Mouse (Mus musculus) embryonic stem cell, embryonic (primary cell): Measurements from ENCODE around the gene Fam172a.

ENCODE experiments used
- CTCF ChIA-PET, 4 experiments: fragments of 300-600 bp in 2 of 4; fragments of 350-600 bp in 2 of 4; sonication (Branson Sonifier 250); formaldehyde crosslinking; loops; one replicate each; lab custom pipeline; 2022; ENCODE audit warnings: inconsistent platforms in 2 of 4; lab: Charles Lee
- POLR2A ChIA-PET, 4 experiments: fragments of 300-600 bp in 2 of 4; fragments of 350-600 bp in 2 of 4; sonication (Branson Sonifier 250); formaldehyde crosslinking; loops; one replicate each; lab custom pipeline; 2022; ENCODE audit warnings: antibody characterized with exemption in 4 of 4, inconsistent platforms in 1 of 4; lab: Charles Lee

The Fam172a gene

GRCm38 (mm10) chr13:77922834-77923233 lies 221.0 kb downstream of the Fam172a start:
- CTCF ChIA-PET, result no interaction called here
- POLR2A ChIA-PET, result no interaction called here

GRCm38 (mm10) chr13:77957611-77958010 lies 255.8 kb downstream of the Fam172a start:
- ChIA-PET POLR2A (no interaction called here), CTCF (no interaction called here)

- CTCF ChIA-PET, result no interaction called here
- POLR2A ChIA-PET, result no interaction called here
These were observed 257.9 kb downstream of the Fam172a start for GRCm38 (mm10) chr13:77959493-77960272.

- ChIA-PET CTCF (no interaction called here), POLR2A (no interaction called here)
These were observed 274.4 kb downstream of the Fam172a start for GRCm38 (mm10) chr13:77976248-77976647.

GRCm38 (mm10) chr13:77977121-77977520 lies 275.3 kb downstream of the Fam172a start:
- ChIA-PET CTCF (interaction anchor here in 1 of 4 experiments (0.7 kb wide), 1 partner anchor 1028 kb away, joined by 3 read pairs; no protein-coding TSS in a partner anchor), POLR2A (no interaction called here)

GRCm38 (mm10) chr13:77982105-77982851 lies 280.4 kb downstream of the Fam172a start:
- CTCF ChIA-PET, result interaction anchor here (0.6 to 1.9 kb wide), 16 partner anchors 9 to 1178 kb away, joined by 3 to 10 read pairs (median 3); no protein-coding TSS in a partner anchor
- POLR2A ChIA-PET, result no interaction called here

GRCm38 (mm10) chr13:77982852-77983202 lies 281.0 kb downstream of the Fam172a start:
- CTCF ChIA-PET, result interaction anchor here (0.6 to 1.9 kb wide), 12 partner anchors 9 to 212 kb away, joined by 3 to 10 read pairs (median 3); no protein-coding TSS in a partner anchor
- POLR2A ChIA-PET, result no interaction called here

- POLR2A ChIA-PET, result no interaction called here
These were observed 289.5 kb downstream of the Fam172a start for GRCm38 (mm10) chr13:77991189-77991886.

GRCm38 (mm10) chr13:78004649-78005048 lies 302.8 kb downstream of the Fam172a start:
- CTCF ChIA-PET, result no interaction called here
- POLR2A ChIA-PET, result no interaction called here

More at GRCm38 (mm10) chr13:77991189-77991886, 289.5 kb downstream of the Fam172a start:
- CTCF ChIA-PET, result interaction anchor here in 1 of 4 experiments (1.0 kb wide), 1 partner anchor 9 kb away, joined by 5 read pairs; no protein-coding TSS in a partner anchor

GRCm38 (mm10) chr13:78005344-78005743 lies 303.5 kb downstream of the Fam172a start:
- CTCF ChIA-PET, result no interaction called here
- POLR2A ChIA-PET, result no interaction called here

- ChIA-PET POLR2A (no interaction called here), CTCF (interaction anchor here in 1 of 4 experiments (1.5 kb wide), 1 partner anchor 14 kb away, joined by 7 read pairs; the partner anchor contains the start of gene Pou5f2)
These were observed 308.3 kb downstream of the Fam172a start for GRCm38 (mm10) chr13:78010176-78010575.

GRCm38 (mm10) chr13:78024683-78025294 lies 323.0 kb downstream of the Fam172a start, which contains the start of gene Pou5f2:
Gene Pou5f2, plus strand, starts transcription at chr13:78024902.
- CTCF ChIA-PET, result interaction anchor here (0.5 to 1.2 kb wide), 11 partner anchors 12 to 700 kb away, joined by 3 to 7 read pairs (median 3); no protein-coding TSS in a partner anchor
- POLR2A ChIA-PET, result interaction anchor here in 1 of 4 experiments (0.6 kb wide), 2 partner anchors 41 to 74 kb away, joined by 4 to 5 read pairs; no protein-coding TSS in a partner anchor

GRCm38 (mm10) chr13:78032821-78033220 lies 331.0 kb downstream of the Fam172a start:
- ChIA-PET CTCF (no interaction called here), POLR2A (no interaction called here)

- ChIA-PET POLR2A (no interaction called here), CTCF (interaction anchor here in 1 of 4 experiments (0.9 to 1.1 kb wide), 2 partner anchors 13 to 55 kb away, joined by 3 to 4 read pairs; partner anchors contain the start of gene Pou5f2)
These were observed 335.4 kb downstream of the Fam172a start for GRCm38 (mm10) chr13:78037203-78037602.

- POLR2A ChIA-PET, result no interaction called here
- CTCF ChIA-PET, result no interaction called here
These were observed 341.4 kb downstream of the Fam172a start for GRCm38 (mm10) chr13:78043203-78043602.

- CTCF ChIA-PET, result no interaction called here
- POLR2A ChIA-PET, result no interaction called here
These were observed 343.3 kb downstream of the Fam172a start for GRCm38 (mm10) chr13:78045116-78045515.

GRCm38 (mm10) chr13:78087751-78088150 lies 385.9 kb downstream of the Fam172a start:
- ChIA-PET POLR2A (no interaction called here), CTCF (no interaction called here)

- POLR2A ChIA-PET, result interaction anchor here in 1 of 4 experiments (0.7 kb wide), 1 partner anchor 1273 kb away, joined by 3 read pairs; no protein-coding TSS in a partner anchor
- CTCF ChIA-PET, result no interaction called here
These were observed 388.9 kb downstream of the Fam172a start for GRCm38 (mm10) chr13:78090701-78091100.

- POLR2A ChIA-PET, result no interaction called here
- CTCF ChIA-PET, result no interaction called here
These were observed 390.1 kb downstream of the Fam172a start for GRCm38 (mm10) chr13:78091949-78092348.
